Mouse (Mus musculus) kidney, embryonic 16.5 days (tissue): ENCODE measurements around the gene Arap1. TPM values are rescaled to one million over a fixed set of nuclear protein-coding genes. Genes with fewer than 3 reads are reported as not detected.
A peak's percentile ranks its signal among the peaks of the same experiment; 100 is the strongest.

Experiments used
- ATAC-seq: fragments of 200-750 bp; cut with Nextera tagmentation; 2 replicates; pipeline ENCODE4 v1.8.0; 2017; ENCODE audit warnings: moderate TSS enrichment; ENCODE audit not compliant: low FRiP score, low TSS enrichment
- H3K27ac ChIP-seq: fragments of 300-500 bp; sonication (generic); 2 replicates; pipeline ENCODE4 v1.5.1; 2014; ENCODE audit warnings: low read length
- H3K27me3 ChIP-seq: fragments of 300-500 bp; sonication (generic); 2 replicates; pipeline ENCODE4 v1.6.1; 2014; ENCODE audit warnings: low read length, control low read depth, mixed read lengths; ENCODE audit not compliant: insufficient read depth
- H3K36me3 ChIP-seq: fragments of 300-500 bp; sonication (generic); 2 replicates; pipeline ENCODE4 v1.6.1; 2014; ENCODE audit warnings: low read length, control low read depth, mixed read lengths; ENCODE audit not compliant: insufficient read depth
- H3K4me1 ChIP-seq: fragments of 300-500 bp; sonication (generic); 2 replicates; pipeline ENCODE4 v1.6.1; 2014; ENCODE audit warnings: low read length, control low read depth, mixed read lengths; ENCODE audit not compliant: insufficient read depth
- H3K4me2 ChIP-seq: fragments of 300-500 bp; sonication (generic); replicated peaks from 2 replicates; pipeline ENCODE4 v1.6.1; 2014; ENCODE audit warnings: low read depth, low read length
- H3K4me3 ChIP-seq: fragments of 300-500 bp; sonication (generic); 2 replicates; pipeline ENCODE4 v1.5.1; 2014; ENCODE audit warnings: mild to moderate bottlenecking, low read length
- H3K9ac ChIP-seq: fragments of 300-500 bp; sonication (generic); replicated peaks from 2 replicates; pipeline ENCODE4 v1.6.1; 2014; ENCODE audit warnings: low read length
- H3K9me3 ChIP-seq: fragments of 300-500 bp; sonication (generic); 2 replicates; pipeline ENCODE4 v1.6.1; 2016; ENCODE audit warnings: low read length, control low read depth
- WGBS: fragments of 180-500 bp; shearing (Covaris S2); extraction: QIAGEN DNeasy Blood & Tissue Kit; methylation state at CpG from one replicate; pipeline ENCODE4 v1.1.7; 2014; 5-methylcytosine and 5-hydroxymethylcytosine counted together
- polyA plus RNA-seq: library from polyadenylated mRNA; unstranded; fragments of >200 nt; fragmentation: Nextera tagmentation; extraction: Ambion mirVana; gene quantifications from 2 replicates; pipeline ENCODE4 v1.2.1, GENCODE M21; 2015

Gene Arap1
- polyA plus RNA-seq, 1 experiment from 2014 or later, result 106 TPM

GRCm38 (mm10) chr7:101332045-101332831 is 15.6 kb upstream of the Arap1 start:
- Histone ChIP-seq H3K9me3 (no peaks in the 10 kb centered on the region), H3K4me1 (peaks cover 3% of the 10 kb centered on the region), H3K4me3 (no peak overlapping the region), H3K27me3 (no peaks in the 10 kb centered on the region), H3K36me3 (no peaks in the 10 kb centered on the region), H3K27ac (no peak overlapping the region), H3K9ac (no peak overlapping the region), H3K4me2 (no peak overlapping the region)
- ATAC-seq, result no peak
- 80% methylated on average over 5 of the region's 5 CpGs for WGBS

- ATAC-seq, result no peak
- Histone ChIP-seq H3K9ac (no peak overlapping the region), H3K27me3 (no peaks in the 10 kb centered on the region), H3K4me3 (no peak overlapping the region), H3K9me3 (no peaks in the 10 kb centered on the region), H3K27ac (no peak overlapping the region), H3K4me1 (no peaks in the 10 kb centered on the region; the same call in 1 of the 2 replicates), H3K4me2 (no peak overlapping the region), H3K36me3 (0 out of 2 replicates have a peak, but pooled peaks cover 3% of the 10 kb centered on the region)
- WGBS, result 67% methylated on average over 2 of the region's 2 CpGs
Observed at GRCm38 (mm10) chr7:101335228-101335627, 12.6 kb upstream of the Arap1 start.

- Histone ChIP-seq H3K9ac (no peak overlapping the region), H3K4me1 (no peaks in the 10 kb centered on the region), H3K9me3 (no peaks in the 10 kb centered on the region), H3K36me3 (0 out of 2 replicates have a peak, but pooled peaks cover 3% of the 10 kb centered on the region), H3K4me2 (no peak overlapping the region), H3K4me3 (no peak overlapping the region), H3K27me3 (no peaks in the 10 kb centered on the region), H3K27ac (no peak overlapping the region)
- WGBS, result 73% methylated on average over 3 of the region's 3 CpGs
- no peak for ATAC-seq
Observed at GRCm38 (mm10) chr7:101336686-101337085, 11.2 kb upstream of the Arap1 start.

DNA sequence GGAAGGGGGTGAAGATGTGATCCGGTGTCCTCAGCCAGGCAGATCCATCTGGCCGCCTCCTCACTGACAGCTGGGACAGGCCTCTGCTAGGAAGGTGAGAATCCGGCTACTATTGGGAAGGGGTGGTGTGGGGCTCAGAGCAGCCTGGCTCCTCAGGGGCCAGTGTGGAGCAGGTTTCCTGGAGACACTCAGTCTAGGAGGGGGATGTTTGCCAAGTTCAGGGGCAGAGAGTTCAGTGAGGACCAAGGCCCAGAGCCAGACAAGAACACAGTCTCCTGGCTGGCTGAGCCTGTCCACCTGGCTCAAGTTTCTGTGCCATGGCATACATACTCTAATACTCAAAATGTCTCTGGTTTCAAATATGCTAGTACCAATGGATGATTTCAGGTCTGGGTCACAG is 10.5 kb upstream of the Arap1 start:
- no peak overlapping the region for H3K4me2 ChIP-seq
- ATAC-seq, result no peak
- H3K4me1 ChIP-seq, result no peaks in the 10 kb centered on the region
- H3K36me3 ChIP-seq, result 0 out of 2 replicates have a peak, but pooled peaks cover 3% of the 10 kb centered on the region
- H3K9me3 ChIP-seq, result no peaks in the 10 kb centered on the region
- H3K9ac ChIP-seq, result no peak overlapping the region
- no peak overlapping the region for H3K27ac ChIP-seq
- no peaks in the 10 kb centered on the region for H3K27me3 ChIP-seq
- 63% methylated on average over 3 of the region's 3 CpGs for WGBS
- no peak overlapping the region for H3K4me3 ChIP-seq

DNA sequence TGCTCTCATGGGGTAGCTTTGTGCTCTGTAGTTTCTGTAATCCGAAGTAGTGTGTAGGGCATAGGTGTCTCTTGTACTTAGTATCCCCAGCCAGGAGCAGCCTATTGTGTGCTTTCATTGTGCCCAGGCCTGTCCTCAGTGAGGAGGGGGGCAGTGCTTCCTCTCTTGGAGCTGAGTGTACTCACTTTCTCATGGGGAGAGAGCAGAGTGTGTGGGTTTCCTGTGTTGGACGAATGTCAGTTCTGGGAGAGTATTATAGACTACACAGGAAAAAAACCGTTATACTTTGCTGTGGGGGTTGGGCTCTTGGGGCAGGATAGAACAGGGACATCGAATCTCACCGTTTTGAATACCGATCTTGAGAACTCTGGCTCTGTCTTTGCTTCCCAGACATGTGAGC is 6.5 kb upstream of the Arap1 start:
- no peaks in the 10 kb centered on the region for H3K4me1 ChIP-seq
- H3K27ac ChIP-seq, result no peak overlapping the region
- no peaks in the 10 kb centered on the region for H3K27me3 ChIP-seq
- no peak overlapping the region for H3K4me3 ChIP-seq
- no peaks in the 10 kb centered on the region for H3K9me3 ChIP-seq
- no peak overlapping the region for H3K9ac ChIP-seq
- peaks cover 16% of the 10 kb centered on the region for H3K36me3 ChIP-seq
- no peak overlapping the region for H3K4me2 ChIP-seq
- ATAC-seq, result no peak
- 58% methylated on average over 6 of the region's 6 CpGs for WGBS

- Histone ChIP-seq H3K27me3 (no peaks in the 10 kb centered on the region), H3K4me2 (no peak overlapping the region), H3K27ac (no peak overlapping the region), H3K9ac (no peak overlapping the region), H3K4me3 (no peak overlapping the region), H3K36me3 (peaks cover 14% of the 10 kb centered on the region), H3K9me3 (no peaks in the 10 kb centered on the region), H3K4me1 (peaks cover 10% of the 10 kb centered on the region)
- WGBS, result 61% methylated on average over 7 of the region's 7 CpGs
- ATAC-seq, result no peak; the same call in 1 of the 2 replicates
Observed at GRCm38 (mm10) chr7:101343135-101343534, 4.7 kb upstream of the Arap1 start.

DNA sequence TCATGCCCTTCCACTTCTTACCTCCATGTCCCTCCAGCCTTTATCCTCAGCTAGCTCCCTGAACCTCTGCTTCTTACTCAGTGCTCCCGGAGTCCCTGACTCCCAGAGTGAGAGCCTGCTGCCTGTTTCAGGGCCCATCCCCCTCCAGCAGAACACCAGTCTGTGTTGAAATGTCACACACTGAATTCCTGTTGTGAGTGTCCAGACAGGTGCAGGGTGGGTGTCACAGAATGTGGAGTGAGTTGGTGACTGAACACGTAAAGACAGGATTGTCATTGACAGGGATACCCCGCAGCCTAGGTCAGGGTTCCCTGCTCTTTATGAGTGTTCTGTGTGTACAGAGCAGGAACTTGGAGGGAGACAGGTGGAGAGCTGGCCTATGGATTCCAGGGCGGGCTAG is 3.0 kb upstream of the Arap1 start:
- no peak for ATAC-seq
- Histone ChIP-seq H3K9me3 (no peaks in the 10 kb centered on the region), H3K36me3 (peaks cover 13% of the 10 kb centered on the region)

GRCm38 (mm10) chr7:101346991-101347390 is 876 bp upstream of the Arap1 start:
- Histone ChIP-seq H3K36me3 (peaks cover 13% of the 10 kb centered on the region), H3K9me3 (no peaks in the 10 kb centered on the region), H3K9ac (no peak overlapping the region), H3K27ac (0 out of 2 replicates have a peak overlapping the region, but pooled peaks have one; percentile 1), H3K4me2 (no peak overlapping the region), H3K4me1 (peaks cover 20% of the 10 kb centered on the region), H3K27me3 (no peaks in the 10 kb centered on the region), H3K4me3 (no peak overlapping the region)
- no peak for ATAC-seq
- WGBS, result 79% methylated on average over 2 of the region's 2 CpGs

More for the DNA sequence above, 3.0 kb upstream of the Arap1 start:
- H3K27me3 ChIP-seq, result no peaks in the 10 kb centered on the region
- H3K4me2 ChIP-seq, result no peak overlapping the region
- H3K27ac ChIP-seq, result no peak overlapping the region
- 49% methylated on average over 4 of the region's 4 CpGs for WGBS
- H3K4me1 ChIP-seq, result peaks cover 20% of the 10 kb centered on the region
- no peak overlapping the region for H3K9ac ChIP-seq
- no peak overlapping the region for H3K4me3 ChIP-seq

- peak; percentile 5; the same call in 1 of the 2 replicates for ATAC-seq
- no peak overlapping the region for H3K27ac ChIP-seq
- WGBS, result 6% methylated on average over 13 of the region's 13 CpGs
Observed at GRCm38 (mm10) chr7:101348312-101348711, 445 bp downstream of the Arap1 start.

GRCm38 (mm10) chr7:101349861-101350260 is 2.0 kb downstream of the Arap1 start:
- ATAC-seq, result no peak
- H3K4me2 ChIP-seq, result no peak overlapping the region
- 63% methylated on average over 2 of the region's 2 CpGs for WGBS

More at GRCm38 (mm10) chr7:101348312-101348711, 445 bp downstream of the Arap1 start:
- Histone ChIP-seq H3K4me1 (peaks cover 20% of the 10 kb centered on the region), H3K9ac (peak overlapping the region; percentile 65), H3K36me3 (peaks cover 11% of the 10 kb centered on the region; the same call in 1 of the 2 replicates), H3K9me3 (no peaks in the 10 kb centered on the region), H3K4me2 (peak overlapping the region; percentile 98), H3K27me3 (no peaks in the 10 kb centered on the region), H3K4me3 (peak overlapping the region; percentile 64)

More at GRCm38 (mm10) chr7:101349861-101350260, 2.0 kb downstream of the Arap1 start:
- H3K27ac ChIP-seq, result no peak overlapping the region
- H3K4me1 ChIP-seq, result peaks cover 20% of the 10 kb centered on the region
- peaks cover 7% of the 10 kb centered on the region; the same call in 1 of the 2 replicates for H3K36me3 ChIP-seq
- H3K9me3 ChIP-seq, result no peaks in the 10 kb centered on the region
- no peaks in the 10 kb centered on the region for H3K27me3 ChIP-seq
- no peak overlapping the region; the same call in 1 of the 2 replicates for H3K9ac ChIP-seq
- no peak overlapping the region for H3K4me3 ChIP-seq
